Mouse (Mus musculus): ENCODE measurements at regions not wholly inside any gene's neighbourhood (a gene's known extent, or its start where the extent isn't known, plus 50 kb on each side); places are given as distances from the start of the nearest gene placed in this dataset.

DNA sequence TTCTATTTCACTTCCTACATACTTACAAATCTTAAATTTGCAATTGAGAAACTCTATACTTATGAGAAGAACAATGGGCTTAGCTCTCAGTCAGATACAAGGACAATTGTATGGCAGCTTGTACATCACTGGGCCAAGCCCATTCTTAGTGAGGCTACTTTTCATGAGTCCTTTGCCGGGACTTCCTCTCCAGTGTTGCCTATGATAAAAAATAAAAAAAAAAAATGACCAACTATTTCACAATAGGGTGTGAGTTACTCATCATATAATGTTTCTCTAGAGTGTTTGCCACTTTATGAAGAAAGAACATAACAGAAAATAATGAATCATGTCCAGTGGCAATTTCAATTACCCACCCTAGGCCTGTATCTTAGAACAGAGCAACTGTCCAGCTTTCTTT, 96.1 kb upstream of the Acvr2a start:
- no peak for TF ChIP-seq EP300 (optimal IDR thresholded peaks at IDR 0.05)
- no peak for TF ChIP-seq CTCF (IDR thresholded peaks at IDR 0.05; ENCODE audit: low read depth)
- WGBS = 86% methylated on average over 1 of the region's 1 CpGs
- Histone ChIP-seq H3K4me2 (replicated peaks; ENCODE audit: low read depth) (no peak overlapping the region), H3K36me3 (ENCODE audit: control insufficient read depth, insufficient read depth, low read length) (no peaks in the 10 kb centered on the region), H3K4me3 (ENCODE audit: low read depth, low read length) (no peak overlapping the region), H3K9ac (ENCODE audit: low read length) (no peak overlapping the region), H3K27me3 (ENCODE audit: control insufficient read depth, insufficient read depth, low read length) (no peaks in the 10 kb centered on the region), H3K27ac (replicated peaks) (no peak overlapping the region), H3K4me1 (replicated peaks; ENCODE audit: control insufficient read depth, insufficient read depth) (no peaks in the 10 kb centered on the region), H3K9me3 (ENCODE audit: control insufficient read depth, low read length) (no peaks in the 10 kb centered on the region)
- no peak for ATAC-seq (ENCODE audit: low FRiP score, low TSS enrichment)
- no peak for DNase-seq (ENCODE audit: low spot score)

DNA sequence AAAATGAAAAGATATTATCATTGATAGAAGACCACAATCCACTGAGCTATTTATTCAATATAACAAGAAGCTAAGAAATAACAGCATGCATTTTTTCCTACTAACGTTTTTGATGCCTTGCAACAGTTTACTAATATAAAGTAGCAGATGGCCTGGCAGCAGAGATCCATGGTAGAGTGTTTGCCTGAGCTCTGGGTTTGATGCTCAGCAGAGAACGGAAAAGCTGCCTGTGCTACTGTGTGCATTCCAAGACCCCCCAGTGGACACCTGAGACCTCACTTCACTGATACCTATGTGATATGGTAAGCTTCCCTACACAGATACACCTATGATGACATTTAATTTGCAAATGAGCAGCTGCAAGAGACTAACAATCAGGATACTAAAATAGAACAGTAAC, 95.6 kb upstream of the Acvr2a start:
- Histone ChIP-seq H3K9ac (ENCODE audit: low read length) (no peak overlapping the region), H3K9me3 (ENCODE audit: control insufficient read depth, low read length) (no peaks in the 10 kb centered on the region), H3K27me3 (ENCODE audit: control insufficient read depth, insufficient read depth, low read length) (no peaks in the 10 kb centered on the region), H3K4me3 (ENCODE audit: low read depth, low read length) (no peak overlapping the region), H3K4me2 (replicated peaks; ENCODE audit: low read depth) (no peak overlapping the region), H3K36me3 (ENCODE audit: control insufficient read depth, insufficient read depth, low read length) (no peaks in the 10 kb centered on the region), H3K4me1 (replicated peaks; ENCODE audit: control insufficient read depth, insufficient read depth) (no peaks in the 10 kb centered on the region), H3K27ac (replicated peaks) (no peak overlapping the region)
- ATAC-seq (ENCODE audit: low FRiP score, low TSS enrichment) (no peak), DNase-seq (ENCODE audit: low spot score) (no peak)
- no peak for TF ChIP-seq EP300 (optimal IDR thresholded peaks at IDR 0.05)
- TF ChIP-seq CTCF (IDR thresholded peaks at IDR 0.05; ENCODE audit: low read depth) = no peak
- 72% methylated on average over 2 of the region's 2 CpGs for WGBS

DNA sequence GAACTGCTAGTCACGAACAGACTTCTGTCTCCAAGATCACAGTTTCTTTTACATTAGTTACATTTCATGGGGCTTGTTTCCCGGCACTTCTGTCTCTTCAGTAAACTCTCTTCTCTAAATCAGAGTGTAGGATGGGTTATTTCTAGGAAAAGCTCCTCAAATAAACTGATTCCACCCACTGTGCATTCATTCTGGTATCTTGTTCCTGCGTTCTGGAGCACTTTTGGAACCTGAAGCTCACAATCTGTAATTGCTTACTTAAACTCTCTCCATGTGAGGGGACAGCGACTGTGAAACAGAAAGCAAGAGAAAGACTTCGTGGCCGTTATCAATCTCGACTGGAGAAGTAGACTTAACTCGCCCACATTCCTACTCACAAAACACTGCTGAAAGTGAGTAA, 83.1 kb upstream of the Acvr2a start:
- TF ChIP-seq CTCF (IDR thresholded peaks at IDR 0.05; ENCODE audit: low read depth) = no peak
- TF ChIP-seq EP300 (optimal IDR thresholded peaks at IDR 0.05) = no peak
- Histone ChIP-seq H3K4me3 (ENCODE audit: low read depth, low read length) (peak overlapping the region; percentile 17), H3K27me3 (ENCODE audit: control insufficient read depth, insufficient read depth, low read length) (no peaks in the 10 kb centered on the region), H3K9me3 (ENCODE audit: control insufficient read depth, low read length) (no peaks in the 10 kb centered on the region), H3K9ac (ENCODE audit: low read length) (no peak overlapping the region), H3K4me2 (replicated peaks; ENCODE audit: low read depth) (peak overlapping the region; percentile 35; the same call in 1 of the 2 replicates), H3K27ac (replicated peaks) (no peak overlapping the region), H3K36me3 (ENCODE audit: control insufficient read depth, insufficient read depth, low read length) (no peaks in the 10 kb centered on the region), H3K4me1 (replicated peaks; ENCODE audit: control insufficient read depth, insufficient read depth) (peaks cover 3% of the 10 kb centered on the region; the same call in 1 of the 2 replicates)
- 18% methylated on average over 8 of the region's 8 CpGs for WGBS
- no peak for DNase-seq (ENCODE audit: low spot score)
- no peak for ATAC-seq (ENCODE audit: low FRiP score, low TSS enrichment)

DNA sequence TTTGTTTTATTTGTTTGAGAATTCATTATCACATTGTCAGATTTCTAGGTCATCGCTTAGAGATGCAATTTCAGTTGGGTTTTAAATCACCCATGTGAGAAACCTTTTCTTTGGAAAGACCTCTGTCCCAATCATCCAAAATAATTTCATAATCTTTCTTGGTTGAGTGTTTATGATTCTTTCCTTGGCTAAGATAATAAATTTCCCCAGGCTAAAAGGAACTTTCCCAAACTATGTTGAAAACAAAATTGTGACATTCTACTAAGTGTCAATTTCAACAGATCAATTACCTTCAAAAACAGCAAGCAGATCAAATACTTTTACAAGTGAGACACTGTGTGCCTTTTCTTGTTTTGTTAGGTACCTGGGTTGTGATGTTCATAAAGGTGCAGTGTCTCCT, 80.0 kb upstream of the Acvr2a start:
- 93% methylated on average over 1 of the region's 1 CpGs for WGBS
- Histone ChIP-seq H3K27ac (replicated peaks) (no peak overlapping the region), H3K27me3 (ENCODE audit: control insufficient read depth, insufficient read depth, low read length) (no peaks in the 10 kb centered on the region), H3K4me1 (replicated peaks; ENCODE audit: control insufficient read depth, insufficient read depth) (peaks cover 3% of the 10 kb centered on the region; the same call in 1 of the 2 replicates), H3K36me3 (ENCODE audit: control insufficient read depth, insufficient read depth, low read length) (no peaks in the 10 kb centered on the region), H3K9me3 (ENCODE audit: control insufficient read depth, low read length) (no peaks in the 10 kb centered on the region), H3K4me3 (ENCODE audit: low read depth, low read length) (no peak overlapping the region), H3K4me2 (replicated peaks; ENCODE audit: low read depth) (no peak overlapping the region), H3K9ac (ENCODE audit: low read length) (no peak overlapping the region)
- TF ChIP-seq EP300 (optimal IDR thresholded peaks at IDR 0.05) (no peak), CTCF (IDR thresholded peaks at IDR 0.05; ENCODE audit: low read depth) (no peak)
- ATAC-seq (ENCODE audit: low FRiP score, low TSS enrichment) (no peak), DNase-seq (ENCODE audit: low spot score) (no peak)

- Histone ChIP-seq H3K9ac (ENCODE audit: low read length) (no peak overlapping the region), H3K27ac (replicated peaks) (no peak overlapping the region), H3K36me3 (ENCODE audit: control insufficient read depth, insufficient read depth, low read length) (no peaks in the 10 kb centered on the region), H3K4me1 (replicated peaks; ENCODE audit: control insufficient read depth, insufficient read depth) (peaks cover 3% of the 10 kb centered on the region; the same call in 1 of the 2 replicates), H3K27me3 (ENCODE audit: control insufficient read depth, insufficient read depth, low read length) (no peaks in the 10 kb centered on the region), H3K4me2 (replicated peaks; ENCODE audit: low read depth) (no peak overlapping the region), H3K4me3 (ENCODE audit: low read depth, low read length) (no peak overlapping the region), H3K9me3 (ENCODE audit: control insufficient read depth, low read length) (no peaks in the 10 kb centered on the region)
- no peak for ATAC-seq (ENCODE audit: low FRiP score, low TSS enrichment)
- WGBS = 73% methylated on average over 6 of the region's 6 CpGs
- no peak for DNase-seq (ENCODE audit: low spot score)
- TF ChIP-seq EP300 (optimal IDR thresholded peaks at IDR 0.05) (no peak), CTCF (IDR thresholded peaks at IDR 0.05; ENCODE audit: low read depth) (no peak)
Observed at GRCm38 (mm10) chr2:48734521-48734920, 79.4 kb upstream of the Acvr2a start.

DNA sequence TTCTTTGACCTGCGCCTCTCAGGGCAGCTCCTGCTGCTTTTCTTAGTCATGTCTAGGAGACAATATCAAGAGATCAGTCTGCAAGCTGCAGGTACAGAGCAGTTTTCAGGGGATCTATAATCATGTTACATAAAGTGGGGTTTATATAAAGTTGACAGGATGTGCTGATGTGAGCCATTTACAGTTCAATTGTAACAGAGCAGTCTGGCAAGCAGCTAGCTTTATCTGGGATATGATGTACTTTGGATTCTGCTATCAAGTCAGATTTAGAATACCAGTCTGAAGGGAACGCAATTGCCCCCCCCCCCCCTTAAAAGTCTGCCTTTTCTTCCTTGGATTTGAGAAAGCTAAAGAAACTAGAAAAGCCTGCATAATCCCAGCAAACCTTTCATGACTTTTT, 77.6 kb upstream of the Acvr2a start:
- H3K4me2 ChIP-seq (replicated peaks; ENCODE audit: low read depth) = no peak overlapping the region
- no peaks in the 10 kb centered on the region for H3K4me1 ChIP-seq (replicated peaks; ENCODE audit: control insufficient read depth, insufficient read depth)
- ATAC-seq (ENCODE audit: low FRiP score, low TSS enrichment) = no peak
- H3K27ac ChIP-seq (replicated peaks) = no peak overlapping the region
- DNase-seq (ENCODE audit: low spot score) = no peak
- 70% methylated on average over 2 of the region's 2 CpGs for WGBS
- no peaks in the 10 kb centered on the region for H3K27me3 ChIP-seq (ENCODE audit: control insufficient read depth, insufficient read depth, low read length)
- TF ChIP-seq CTCF (IDR thresholded peaks at IDR 0.05; ENCODE audit: low read depth) (no peak), EP300 (optimal IDR thresholded peaks at IDR 0.05) (no peak)
- no peak overlapping the region for H3K4me3 ChIP-seq (ENCODE audit: low read depth, low read length)
- H3K9me3 ChIP-seq (ENCODE audit: control insufficient read depth, low read length) = no peaks in the 10 kb centered on the region
- no peak overlapping the region for H3K9ac ChIP-seq (ENCODE audit: low read length)
- no peaks in the 10 kb centered on the region for H3K36me3 ChIP-seq (ENCODE audit: control insufficient read depth, insufficient read depth, low read length)
